Mouse (Mus musculus) right cerebral cortex, postnatal 10 days (tissue): ENCODE measurements at regions not wholly inside any gene's neighbourhood (a gene's known extent, or its start where the extent isn't known, plus 50 kb on each side); places are given as distances from the start of the nearest gene placed in this dataset.
A peak's percentile ranks its signal among the peaks of the same experiment; 100 is the strongest.

Source experiments
- DNase-seq, 2 experiments: peaks; one replicate each; pipeline ENCODE4 v3.0.0; 2021; ENCODE audit warnings: low spot score in 2 of 2

- peak; percentile 25 to 32 for DNase-seq
Measured at GRCm38 (mm10) chr1:28373351-28373750, 406.7 kb downstream of the Gm597 start.

GRCm38 (mm10) chr1:28349411-28349973 lies 430.6 kb downstream of the Gm597 start:
- peak in 1 of 2 experiments; percentile 34 for DNase-seq

GRCm38 (mm10) chr1:28348572-28348971 lies 431.5 kb downstream of the Gm597 start:
- DNase-seq, result no peak

GRCm38 (mm10) chr1:28340054-28340453 lies 440.0 kb downstream of the Gm597 start:
- no peak for DNase-seq

GRCm38 (mm10) chr1:28334366-28334765 lies 445.7 kb downstream of the Gm597 start:
- DNase-seq, result no peak

- DNase-seq, result no peak
Measured at GRCm38 (mm10) chr1:28332031-28332430, 448.0 kb downstream of the Gm597 start.

- DNase-seq, result no peak
Measured at GRCm38 (mm10) chr1:28328986-28329385, 451.1 kb downstream of the Gm597 start.

GRCm38 (mm10) chr1:28328539-28328938 lies 451.5 kb downstream of the Gm597 start:
- DNase-seq, result no peak

- DNase-seq, result no peak
Measured at GRCm38 (mm10) chr1:28324141-28324540, 455.9 kb downstream of the Gm597 start.
